Mouse (Mus musculus): ENCODE measurements around the gene Rnf17.

Rnf17 gene

DNA sequence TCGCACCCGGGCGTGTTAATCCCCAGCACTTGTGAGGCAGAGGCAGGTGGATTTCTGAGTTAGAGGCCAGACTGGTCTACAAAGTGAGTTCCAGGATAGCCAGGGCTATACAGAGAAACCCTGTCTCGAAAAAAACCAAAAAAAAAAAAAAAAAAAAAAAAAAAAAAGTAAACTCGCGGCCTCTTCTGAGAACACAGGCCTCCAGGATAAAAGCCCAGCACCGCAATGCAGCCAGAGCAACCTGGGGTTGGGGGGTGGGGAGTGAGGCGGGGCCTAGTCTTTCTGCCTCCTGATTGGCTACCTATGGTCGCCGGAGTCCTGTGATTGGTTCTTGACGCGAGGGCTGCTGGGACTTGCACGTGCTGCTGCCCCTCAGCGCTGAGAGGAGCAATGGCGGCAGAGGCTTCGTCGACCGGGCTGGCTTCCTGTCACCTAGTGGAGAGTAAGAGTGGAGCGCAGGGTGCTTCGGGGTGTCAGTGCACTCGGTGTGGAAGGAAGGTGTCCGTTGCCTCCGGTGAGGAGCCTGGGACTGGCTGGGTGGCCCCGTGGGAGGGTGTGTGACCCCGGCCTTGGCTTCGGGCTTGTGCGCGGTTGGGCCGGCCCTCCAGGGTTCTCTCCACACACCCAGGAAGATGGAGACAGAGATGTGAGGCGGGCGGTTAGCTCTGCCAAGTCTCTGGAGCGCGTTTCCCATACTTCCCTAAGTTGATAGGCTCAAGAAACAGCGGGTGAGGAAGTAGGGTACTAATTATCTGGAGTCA lies at the start of gene Rnf17:
Gene Rnf17 (plus strand): TSS at position 271 of the 761 bp plus-strand sequence.
- no peak for DNase-seq (ENCODE audit: low spot score in 2 of 2)

DNA sequence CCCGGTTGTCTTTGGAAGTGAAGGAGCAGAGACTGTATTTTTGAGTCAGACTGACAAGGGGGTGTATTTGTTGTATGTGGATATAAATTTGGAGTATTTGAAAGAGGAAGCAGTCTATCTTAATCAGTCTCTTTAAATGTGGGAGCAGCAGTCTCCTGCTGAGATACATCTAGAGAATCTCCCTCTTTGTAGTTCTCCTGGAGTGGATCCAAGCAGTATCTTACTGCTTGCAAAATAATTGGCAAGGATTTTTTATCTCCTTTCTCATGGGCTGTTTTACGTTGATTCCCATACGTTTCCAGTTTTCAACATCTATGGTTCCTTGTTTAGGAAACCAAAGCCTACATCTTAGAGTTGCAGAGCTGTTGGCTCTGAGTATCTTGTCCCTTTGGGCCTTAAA lies 47.6 kb upstream of the Rnf17 start:
- no peak for DNase-seq (ENCODE audit: low spot score in 2 of 2)

DNA sequence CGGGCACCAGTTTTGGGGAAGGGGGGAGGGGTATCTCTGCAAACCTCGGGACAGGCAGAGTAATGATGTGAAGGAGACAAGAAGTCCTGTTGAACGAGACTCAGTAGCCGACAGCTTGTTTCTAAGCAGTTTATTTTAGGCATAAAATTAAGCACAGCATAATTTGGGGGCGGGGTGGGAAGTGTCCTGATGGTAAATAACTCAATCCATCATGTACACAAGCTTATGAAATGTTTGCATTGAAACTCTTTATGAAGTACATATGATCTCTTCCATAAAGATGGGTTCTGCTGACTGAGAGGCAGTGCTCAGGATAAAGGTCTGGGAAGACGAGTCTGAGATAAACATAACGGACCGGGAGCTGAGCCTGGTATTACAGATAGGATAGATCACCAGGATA lies 47.0 kb upstream of the Rnf17 start:
- no peak for DNase-seq (ENCODE audit: low spot score in 2 of 2)

- DNase-seq (ENCODE audit: low spot score in 2 of 2) = no peak
Measured at GRCm38 (mm10) chr14:56356196-56356595, 46.2 kb upstream of the Rnf17 start.

GRCm38 (mm10) chr14:56358422-56358821 lies 44.0 kb upstream of the Rnf17 start:
- DNase-seq (ENCODE audit: low spot score in 2 of 2) = no peak

GRCm38 (mm10) chr14:56359131-56359530 lies 43.2 kb upstream of the Rnf17 start:
- DNase-seq (ENCODE audit: low spot score in 2 of 2) = no peak

GRCm38 (mm10) chr14:56364711-56365237 lies 37.6 kb upstream of the Rnf17 start, which contains the start of gene Atp12a:
Atp12a (plus strand) TSS chr14:56365068.
- no peak for DNase-seq (ENCODE audit: low spot score in 2 of 2)

DNA sequence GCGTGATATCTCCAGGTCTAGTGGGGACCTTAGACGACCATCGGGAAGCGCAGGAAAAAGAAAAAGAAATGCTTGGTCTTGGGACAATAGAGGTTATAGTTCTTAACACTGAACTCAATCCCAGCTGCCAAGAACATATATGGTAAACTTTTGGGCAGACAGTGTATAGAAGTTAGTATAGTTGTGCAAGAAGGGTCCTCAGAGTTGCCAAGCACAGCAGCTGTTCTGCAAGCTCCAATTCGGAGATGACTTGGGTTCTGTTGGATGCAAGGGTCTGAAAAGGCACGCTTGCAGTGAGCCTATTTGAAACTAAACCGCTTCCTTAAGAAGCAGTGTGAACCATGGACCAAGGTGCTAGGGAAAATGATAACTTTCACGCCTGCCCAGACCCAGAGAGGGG lies 37.1 kb upstream of the Rnf17 start:
- DNase-seq (ENCODE audit: low spot score in 2 of 2) = no peak

DNA sequence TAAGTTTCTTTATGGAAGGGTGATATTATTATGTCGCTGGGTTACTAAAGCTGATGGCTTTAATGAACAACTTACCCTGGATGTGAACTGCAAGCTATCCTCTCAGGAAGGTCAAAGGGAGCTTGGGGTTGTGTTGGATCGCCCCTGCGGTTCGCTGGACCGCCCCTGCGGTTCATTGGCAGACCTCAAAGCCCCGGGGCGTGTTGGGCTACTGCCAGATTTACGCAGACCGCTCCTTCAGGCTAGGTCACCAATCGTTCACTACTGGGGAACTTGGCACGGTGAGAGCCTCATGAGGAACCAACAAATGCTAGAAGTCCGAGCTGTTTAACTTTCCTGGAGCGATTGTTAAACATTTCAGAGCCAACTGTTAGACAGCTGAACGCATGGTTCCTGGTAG lies 35.7 kb upstream of the Rnf17 start:
- DNase-seq (ENCODE audit: low spot score in 2 of 2) = no peak

DNA sequence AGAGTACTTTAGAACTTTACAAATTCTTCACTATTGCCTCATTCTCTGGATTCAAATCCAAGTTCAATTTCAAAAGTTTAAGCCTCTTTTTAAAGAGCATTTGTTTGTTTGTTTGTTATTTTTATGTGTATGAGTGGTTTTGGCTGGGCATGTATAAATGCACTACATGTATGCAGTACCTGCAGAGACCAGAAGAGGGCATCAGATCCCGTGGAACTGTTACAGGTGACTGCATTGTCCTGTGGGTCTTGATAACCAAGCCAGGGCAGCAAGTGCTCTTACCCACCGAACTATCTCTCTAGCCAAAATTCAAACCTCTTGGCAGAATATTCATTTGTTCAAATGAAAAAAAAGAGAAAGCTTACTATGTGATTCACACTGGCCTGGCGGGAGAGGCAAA lies 33.5 kb upstream of the Rnf17 start:
- no peak for DNase-seq (ENCODE audit: low spot score in 2 of 2)

GRCm38 (mm10) chr14:56375731-56376130 lies 26.6 kb upstream of the Rnf17 start:
- DNase-seq (ENCODE audit: low spot score in 2 of 2) = peak; percentile 62 to 77

DNA sequence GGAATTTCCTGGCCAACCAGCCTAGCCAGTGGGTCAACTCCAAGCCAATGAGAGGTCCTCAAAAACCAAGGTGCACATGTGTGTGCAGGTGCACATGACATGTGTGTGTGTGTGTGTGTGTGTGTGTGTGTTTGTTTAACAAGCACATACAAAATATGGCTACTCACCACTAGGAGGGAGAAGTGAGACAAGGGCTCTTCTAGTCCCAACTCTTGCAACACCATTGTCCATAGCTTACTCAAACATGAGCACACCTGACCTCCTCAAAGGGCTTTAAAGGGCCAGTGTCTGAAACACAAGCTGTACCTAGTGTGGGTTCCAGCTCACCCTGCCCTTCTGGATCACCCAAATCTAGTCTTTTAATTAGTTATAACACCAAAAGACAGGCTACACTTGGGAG lies 24.6 kb upstream of the Rnf17 start:
- DNase-seq (ENCODE audit: low spot score in 2 of 2) = no peak

- no peak for DNase-seq (ENCODE audit: low spot score in 2 of 2)
Measured at GRCm38 (mm10) chr14:56379336-56379735, 23.0 kb upstream of the Rnf17 start.

GRCm38 (mm10) chr14:56382366-56382765 lies 20.0 kb upstream of the Rnf17 start:
- DNase-seq (ENCODE audit: low spot score in 2 of 2) = no peak

DNA sequence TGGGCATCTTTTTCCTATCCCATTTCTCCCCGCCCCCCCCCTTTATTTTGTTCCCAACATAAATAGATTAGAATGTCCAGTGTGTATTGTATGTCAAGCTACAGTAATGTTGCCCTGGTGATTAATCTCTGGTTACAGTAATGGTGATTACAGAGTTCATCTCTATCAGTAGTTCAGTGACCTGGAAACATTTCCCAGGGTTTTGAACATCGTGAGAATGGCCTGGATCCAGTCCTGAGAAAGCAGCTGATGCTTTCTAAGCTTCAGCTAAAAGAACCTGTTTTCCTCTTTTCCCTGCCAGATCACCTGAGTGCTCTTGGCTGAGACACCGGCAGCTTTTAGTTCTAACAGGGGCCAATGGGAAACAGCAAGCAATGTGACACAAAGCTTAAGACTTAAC lies 12.1 kb upstream of the Rnf17 start:
- DNase-seq (ENCODE audit: low spot score in 2 of 2) = no peak

GRCm38 (mm10) chr14:56393704-56394312 lies 8.6 kb upstream of the Rnf17 start:
- no peak for DNase-seq (ENCODE audit: low spot score in 2 of 2)

GRCm38 (mm10) chr14:56398001-56398400 lies 4.4 kb upstream of the Rnf17 start:
- no peak for DNase-seq (ENCODE audit: low spot score in 2 of 2)

DNA sequence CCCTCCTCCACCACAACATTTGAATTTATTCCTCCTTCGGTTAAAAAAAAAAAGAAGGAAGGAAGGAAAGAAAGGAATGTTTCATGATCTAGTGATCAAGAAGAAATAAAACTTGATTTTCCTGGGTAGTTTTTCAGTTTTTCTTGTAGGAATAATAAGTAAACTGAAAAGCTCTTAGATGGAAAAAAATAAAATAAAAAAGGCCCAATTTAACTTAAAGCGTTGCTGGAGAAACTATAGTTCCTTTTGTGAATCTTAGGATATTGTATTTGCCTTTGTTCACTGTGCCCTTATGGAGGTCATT lies 643 bp downstream of the Rnf17 start:
- no peak for DNase-seq (ENCODE audit: low spot score in 2 of 2)

GRCm38 (mm10) chr14:56462090-56462489 lies 59.7 kb downstream of the Rnf17 start:
- no peak for DNase-seq (ENCODE audit: low spot score in 2 of 2)

GRCm38 (mm10) chr14:56462729-56463128 lies 60.3 kb downstream of the Rnf17 start:
- no peak for DNase-seq (ENCODE audit: low spot score in 2 of 2)

- DNase-seq (ENCODE audit: low spot score in 2 of 2) = no peak
Measured at GRCm38 (mm10) chr14:56468145-56468544, 65.8 kb downstream of the Rnf17 start.

DNA sequence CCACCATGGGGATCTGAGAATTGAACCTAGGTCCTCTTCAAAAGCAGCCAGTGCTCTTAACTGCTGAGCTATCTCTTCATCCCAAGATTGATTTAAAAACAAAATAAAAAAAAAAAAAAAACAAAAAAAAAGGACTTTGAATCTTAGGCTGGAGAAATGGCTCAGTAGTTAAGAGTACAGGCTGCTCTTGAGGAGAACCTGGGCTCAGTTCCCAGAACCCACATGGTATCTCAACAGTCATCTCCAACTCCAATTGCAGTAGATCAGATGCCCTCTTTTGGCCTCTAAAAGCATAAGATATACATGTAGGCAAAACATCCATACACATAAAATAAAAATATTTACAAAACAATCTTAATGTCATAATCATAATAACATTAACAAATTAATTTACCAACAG lies 87.4 kb downstream of the Rnf17 start:
- DNase-seq (ENCODE audit: low spot score in 2 of 2) = no peak

- DNase-seq (ENCODE audit: low spot score in 2 of 2) = no peak
Measured at GRCm38 (mm10) chr14:56502407-56502806, 100.0 kb downstream of the Rnf17 start.

Measured in frontal cortex, postnatal 14 days (tissue).